Mouse (Mus musculus): ENCODE results near the gene Mus81. TPM values are rescaled to one million over a fixed set of nuclear protein-coding genes. Genes with fewer than 3 reads are reported as not detected.
A peak's percentile ranks its signal among the peaks of the same experiment; 100 is the strongest.

Mus81 gene
- total and polyA plus RNA-seq, 3 experiments: 20.4 to 29.3 (median 28.8) TPM

DNA sequence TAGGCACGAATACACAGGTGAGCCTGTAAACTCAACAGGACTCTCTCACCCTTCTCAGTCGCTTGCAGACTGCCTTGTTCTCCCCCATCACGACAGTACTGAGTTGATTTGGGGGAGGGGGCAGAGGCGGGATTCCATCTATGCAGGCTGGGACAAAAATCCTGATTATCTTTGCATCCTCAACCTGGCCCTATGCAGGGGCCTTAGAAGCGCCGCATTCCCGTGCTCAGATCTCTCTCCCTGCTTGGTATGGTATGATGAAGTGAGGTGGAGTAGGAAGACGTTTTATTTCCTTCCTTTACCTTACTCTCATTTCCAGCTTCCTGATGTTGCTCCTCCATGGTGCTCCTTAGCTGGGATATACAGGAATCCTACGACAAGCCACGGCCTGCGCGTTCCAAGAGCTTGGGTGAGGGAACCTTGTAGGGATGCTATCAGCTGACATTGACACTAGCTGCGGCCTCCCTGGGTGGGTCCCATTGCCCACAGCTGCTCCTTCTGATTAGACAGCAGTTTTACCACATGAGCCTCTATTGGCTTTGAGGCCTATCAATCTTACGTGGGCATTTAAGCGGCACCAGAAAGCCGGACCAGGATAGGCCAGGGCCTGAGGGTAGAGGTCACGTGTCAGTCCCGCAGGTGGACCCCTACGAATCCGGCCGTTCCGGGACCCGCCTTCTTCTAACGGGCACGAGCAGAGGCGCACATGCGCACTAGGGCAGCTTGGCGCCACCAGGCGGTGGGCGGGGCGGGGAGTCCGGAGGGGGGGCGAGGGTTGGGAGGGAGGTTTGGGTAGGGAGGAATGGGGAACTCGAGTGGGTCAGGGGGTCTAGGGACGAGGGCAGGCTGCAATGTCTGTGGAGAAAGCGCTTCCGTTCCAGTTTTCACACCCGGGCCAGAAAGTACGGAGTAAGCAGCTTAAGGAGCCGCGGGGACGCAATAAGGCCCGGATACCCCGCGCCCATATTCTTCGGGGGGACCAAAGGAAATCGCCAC lies 22.1 kb upstream of the Mus81 start, which contains the start of gene Snx32:
Gene Snx32 (minus strand): TSS at position 508 of the 996 bp plus-strand sequence.
- dilution Hi-C loops (cut with MboI; ENCODE audit: extremely low pct_ligation_motif_present, extremely low pct_unique_long_range_greater_than_20kb, low sequenced_read_pairs): no loop called here
- H3K36me3 ChIP-seq (replicated peaks in 1 of 2; ENCODE audit: control insufficient read depth in 1 of 2, insufficient read depth in 1 of 2, low read length in 1 of 2): no peaks in the 10 kb centered on the region
- peak within 1 kb of the TSS; percentile 72 for H3K9ac ChIP-seq (ENCODE audit: insufficient read depth, low read depth)
- no peak within 1 kb of the TSS for H3K27ac ChIP-seq (ENCODE audit: insufficient read depth, low read depth)
- peaks cover 3% of the 10 kb centered on the region for H3K27me3 ChIP-seq (replicated peaks)
- no peaks in the 10 kb centered on the region for H3K79me2 ChIP-seq (replicated peaks; ENCODE audit: control insufficient read depth, extremely low read depth, insufficient read depth, poor library complexity, severe bottlenecking)
- H3K4me3 ChIP-seq (replicated peaks in 1 of 3; ENCODE audit: low read depth in 2 of 3, low read length in 2 of 3, poor library complexity in 1 of 3): peak within 1 kb of the TSS; percentile 63 to 79 (median 72)
- H3K9me3 ChIP-seq (replicated peaks; ENCODE audit: low read length): no peaks in the 10 kb centered on the region
- H3K4me2 ChIP-seq (ENCODE audit: insufficient read depth, low read depth, poor library complexity, severe bottlenecking): peak within 1 kb of the TSS; percentile 89
- in situ Hi-C loops (cut with MboI; ENCODE audit: low pct_ligation_motif_present, low pct_unique_long_range_greater_than_20kb, low sequenced_read_pairs): no loop called here
- peak; percentile 99 for DNase-seq (ENCODE audit: extremely low read depth)
- peaks cover 6 to 31% of the 10 kb centered on the region in 2 experiments for H3K4me1 ChIP-seq (ENCODE audit: control insufficient read depth in 1 of 2, insufficient read depth in 2 of 2)
- TF ChIP-seq PAX5 (IDR thresholded peaks at IDR 0.05; ENCODE audit: low read length) (no peak), CTCF (conservative IDR thresholded peaks at IDR 0.05 in 1 of 2, IDR thresholded peaks at IDR 0.05 in 1 of 2; ENCODE audit: low read depth in 2 of 2, low read length in 2 of 2) (peak in 1 of 2 experiments; percentile 14; a peak in 1 of 4 replicates), MAX (IDR thresholded peaks at IDR 0.05; ENCODE audit: low read length) (peak; percentile 98), NRF1 (IDR thresholded peaks at IDR 0.05; ENCODE audit: low read depth, low read length) (peak; percentile 87), MEF2A (IDR thresholded peaks at IDR 0.05; ENCODE audit: borderline replicate concordance, low read depth, low read length) (0 out of 2 replicates have a peak, but pooled peaks have one; percentile 28), JUN (IDR thresholded peaks at IDR 0.05; ENCODE audit: insufficient read depth, low read depth, low read length) (no peak), MAZ (IDR thresholded peaks at IDR 0.05; ENCODE audit: low read depth, low read length) (peak; percentile 8; the same call in 1 of the 2 replicates), ZNF384 (IDR thresholded peaks at IDR 0.05; ENCODE audit: low read depth, low read length) (no peak), UBTF (IDR thresholded peaks at IDR 0.05; ENCODE audit: low read depth, low read length) (no peak), POLR2A (IDR thresholded peaks at IDR 0.05; ENCODE audit: low read depth, low read length) (peak; percentile 51; the same call in 1 of the 2 replicates), USF2 (conservative IDR thresholded peaks at IDR 0.05; ENCODE audit: low read depth, low read length) (peak; percentile 95), ZKSCAN1 (IDR thresholded peaks at IDR 0.05; ENCODE audit: borderline replicate concordance, low read depth, low read length) (no peak), GABPA (IDR thresholded peaks at IDR 0.05; ENCODE audit: insufficient replicate concordance, low read depth, low read length) (no peak), SIN3A (IDR thresholded peaks at IDR 0.05; ENCODE audit: low read length) (peak; percentile 99), CHD2 (IDR thresholded peaks at IDR 0.05; ENCODE audit: low read length) (peak; percentile 96), IRF4 (IDR thresholded peaks at IDR 0.05; ENCODE audit: low read depth, low read length) (no peak; the same call in 1 of the 2 replicates), EP300 (IDR thresholded peaks at IDR 0.05; ENCODE audit: low read length) (no peak), RCOR1 (conservative IDR thresholded peaks at IDR 0.05; ENCODE audit: low read depth, low read length) (no peak), TBP (conservative IDR thresholded peaks at IDR 0.05; ENCODE audit: low read depth, low read length) (peak; percentile 96), MXI1 (IDR thresholded peaks at IDR 0.05; ENCODE audit: low read depth, low read length) (peak; percentile 71), BHLHE40 (IDR thresholded peaks at IDR 0.05; ENCODE audit: low read depth, low read length) (peak; percentile 91), KAT2A (IDR thresholded peaks at IDR 0.05; ENCODE audit: insufficient replicate concordance, low read length) (no peak), RAD21 (IDR thresholded peaks at IDR 0.05; ENCODE audit: low read depth, low read length) (no peak), ETS1 (conservative IDR thresholded peaks at IDR 0.05; ENCODE audit: low read depth, low read length) (peak; percentile 56), ZMIZ1 (IDR thresholded peaks at IDR 0.05; ENCODE audit: low read depth, low read length) (peak; percentile 48; the same call in 1 of the 2 replicates), ZC3H11A (IDR thresholded peaks at IDR 0.05; ENCODE audit: low read depth, low read length) (no peak), SMC3 (IDR thresholded peaks at IDR 0.05; ENCODE audit: low read depth, low read length) (no peak), USF1 (IDR thresholded peaks at IDR 0.05; ENCODE audit: low read depth, low read length) (peak; percentile 96), HCFC1 (IDR thresholded peaks at IDR 0.05; ENCODE audit: low read depth, low read length) (peak; percentile 67), MYC (IDR thresholded peaks at IDR 0.05; ENCODE audit: low read depth, low read length) (peak; percentile 37; the same call in 1 of the 2 replicates), E2F4 (IDR thresholded peaks at IDR 0.05; ENCODE audit: insufficient replicate concordance, low read depth, low read length) (no peak), CHD1 (IDR thresholded peaks at IDR 0.05; ENCODE audit: low read depth, low read length) (peak; percentile 65; the same call in 1 of the 2 replicates), TCF12 (IDR thresholded peaks at IDR 0.05; ENCODE audit: low read depth, low read length) (no peak), NELFE (IDR thresholded peaks at IDR 0.05; ENCODE audit: low read depth, low read length) (no peak; the same call in 1 of the 2 replicates), ELF1 (IDR thresholded peaks at IDR 0.05; ENCODE audit: low read depth, low read length) (peak; percentile 80), POLR2AphosphoS2 (IDR thresholded peaks at IDR 0.05; ENCODE audit: low read depth, low read length) (no peak), MAFK (IDR thresholded peaks at IDR 0.05; ENCODE audit: insufficient replicate concordance, low read length) (peak; percentile 89)

Measured in CH12.LX (cell line).